Mouse (Mus musculus) neural tube, embryonic 14.5 days (tissue): ENCODE data around the gene Dnmt3a. TPM values are rescaled to one million over a fixed set of nuclear protein-coding genes. Genes with fewer than 3 reads are reported as not detected.

ENCODE experiments used
- ATAC-seq: fragments of 200-750 bp; cut with Nextera tagmentation; 2 replicates; pipeline ENCODE4 v1.8.0; 2017; ENCODE audit warnings: low read depth, mild to moderate bottlenecking, moderate TSS enrichment, moderate library complexity
- H3K27ac ChIP-seq: fragments of 300-500 bp; sonication (generic); 2 replicates; pipeline ENCODE4 v1.5.1; 2014; ENCODE audit warnings: low read depth, mild to moderate bottlenecking, control low read depth, low read length, moderate library complexity, mixed read lengths
- H3K27me3 ChIP-seq: fragments of 300-500 bp; sonication (generic); 2 replicates; pipeline ENCODE4 v1.6.1; 2014; ENCODE audit warnings: low read length; ENCODE audit not compliant: control insufficient read depth, insufficient read depth
- H3K36me3 ChIP-seq: fragments of 300-500 bp; sonication (generic); 2 replicates; pipeline ENCODE4 v1.6.1; 2014; ENCODE audit warnings: low read length, mixed read lengths; ENCODE audit not compliant: control insufficient read depth, insufficient read depth
- H3K4me1 ChIP-seq: fragments of 300-500 bp; sonication (generic); 2 replicates; pipeline ENCODE4 v1.6.1; 2014; ENCODE audit warnings: low read length; ENCODE audit not compliant: control insufficient read depth, insufficient read depth
- H3K4me2 ChIP-seq: fragments of 300-500 bp; sonication (generic); 2 replicates; pipeline ENCODE4 v1.6.1; 2014; ENCODE audit warnings: mild to moderate bottlenecking, low read depth, low read length, control low read depth
- H3K4me3 ChIP-seq: fragments of 300-500 bp; sonication (generic); 2 replicates; pipeline ENCODE4 v1.5.1; 2014; ENCODE audit warnings: low read depth, low read length, control low read depth, mixed read lengths
- H3K9ac ChIP-seq: fragments of 300-500 bp; sonication (generic); replicated peaks from 2 replicates; pipeline ENCODE4 v1.6.1; 2014; ENCODE audit warnings: low read depth, mild to moderate bottlenecking, control low read depth, low read length, mixed read lengths
- H3K9me3 ChIP-seq: fragments of 300-500 bp; sonication (generic); 2 replicates; pipeline ENCODE4 v1.6.1; 2016; ENCODE audit warnings: low read length; ENCODE audit not compliant: control insufficient read depth
- WGBS: fragments of 180-500 bp; shearing (Covaris S2); extraction: QIAGEN DNeasy Blood & Tissue Kit; methylation state at CpG from one replicate; pipeline ENCODE4 v1.1.7; 2014; 5-methylcytosine and 5-hydroxymethylcytosine counted together
- polyA plus RNA-seq: library from polyadenylated mRNA; unstranded; fragments of >200 nt; fragmentation: Nextera tagmentation; extraction: Ambion mirVana; gene quantifications from 2 replicates; pipeline ENCODE4 v1.2.1, GENCODE M21; 2014

Dnmt3a gene
- 53.4 and 57.1 TPM in 2 replicates for polyA plus RNA-seq

DNA sequence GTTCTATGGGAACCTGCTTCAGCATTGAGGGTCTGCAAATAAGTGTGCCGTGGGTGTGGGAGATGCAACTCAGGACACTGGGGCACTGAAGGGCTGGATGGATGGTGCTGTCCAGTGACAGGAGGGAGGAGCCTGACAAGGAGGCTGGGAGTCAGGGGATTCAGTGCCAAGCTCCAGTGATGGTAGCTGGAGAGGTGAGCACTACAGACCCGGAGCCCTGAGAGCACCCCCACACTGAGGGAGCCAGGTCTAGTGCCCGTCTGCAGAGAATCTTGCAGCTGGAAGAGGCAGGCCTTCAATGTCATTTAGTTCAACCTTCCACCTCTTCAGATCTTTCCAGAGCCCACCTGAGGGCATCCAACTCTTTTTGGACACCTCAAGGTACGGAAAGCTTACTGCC, at the start of gene Dnmt3a:
Gene Dnmt3a (plus strand): TSS at position 156 of the 400 bp plus-strand sequence.
- H3K4me1 ChIP-seq: peaks cover 23% of the 10 kb centered on the region
- peak; percentile 12; the same call in 1 of the 2 replicates for ATAC-seq
- no peaks in the 10 kb centered on the region for H3K9me3 ChIP-seq
- WGBS: 19% methylated on average over 4 of the region's 4 CpGs
- H3K9ac ChIP-seq: peak within 1 kb of the TSS; percentile 91
- no peaks in the 10 kb centered on the region for H3K36me3 ChIP-seq
- peak within 1 kb of the TSS; percentile 92 for H3K27ac ChIP-seq
- H3K4me2 ChIP-seq: peak within 1 kb of the TSS; percentile 72
- H3K27me3 ChIP-seq: no peaks in the 10 kb centered on the region
- H3K4me3 ChIP-seq: peak within 1 kb of the TSS; percentile 81

DNA sequence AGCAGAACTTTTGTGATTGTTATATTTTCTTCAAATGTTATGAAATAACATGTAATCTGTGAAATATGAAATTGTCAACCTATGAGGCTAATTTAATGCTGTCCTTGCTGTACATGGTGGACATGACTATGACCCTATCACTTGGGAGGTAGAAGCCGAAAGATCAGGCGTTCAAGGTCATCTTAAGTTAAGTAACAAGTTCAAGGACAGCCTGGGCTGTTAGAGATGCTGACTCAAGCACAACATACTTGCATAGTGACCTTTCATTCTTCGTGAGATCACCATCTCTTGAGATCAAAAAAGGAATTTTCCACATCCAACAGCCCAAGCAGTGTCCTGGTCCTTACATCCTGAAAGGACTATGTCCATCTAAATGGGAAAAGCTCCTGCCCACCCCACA, 49.6 kb upstream of the Dnmt3a start:
- no peaks in the 10 kb centered on the region for H3K9me3 ChIP-seq
- ATAC-seq: no peak
- no peak overlapping the region for H3K4me2 ChIP-seq
- no peak overlapping the region for H3K27ac ChIP-seq
- H3K4me3 ChIP-seq: no peak overlapping the region
- no peaks in the 10 kb centered on the region for H3K27me3 ChIP-seq
- 97% methylated on average over 3 of the region's 3 CpGs for WGBS
- no peaks in the 10 kb centered on the region for H3K4me1 ChIP-seq
- no peaks in the 10 kb centered on the region for H3K36me3 ChIP-seq
- no peak overlapping the region for H3K9ac ChIP-seq

DNA sequence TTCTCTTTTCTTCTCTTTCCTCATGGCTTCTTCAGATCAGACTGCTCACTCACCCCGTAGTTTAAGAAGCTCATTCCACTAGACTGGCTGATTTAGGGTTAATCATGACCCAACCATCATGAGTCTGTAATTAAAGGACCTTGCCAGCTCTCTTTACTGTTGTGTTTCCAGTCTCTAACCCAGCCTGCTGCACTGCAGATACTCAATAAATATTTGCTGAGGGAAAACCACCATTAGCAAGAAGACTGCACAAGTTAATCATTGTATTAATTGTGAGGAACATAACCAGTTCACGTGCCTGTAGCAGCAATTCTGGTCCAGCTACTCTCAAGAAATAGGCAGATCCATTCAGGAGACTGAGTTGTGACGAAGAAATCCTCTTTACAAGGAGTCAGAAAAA, 47.7 kb upstream of the Dnmt3a start:
- H3K4me3 ChIP-seq: no peak overlapping the region
- H3K4me2 ChIP-seq: no peak overlapping the region
- no peak for ATAC-seq
- no peaks in the 10 kb centered on the region for H3K27me3 ChIP-seq
- 87% methylated on average over 3 of the region's 3 CpGs for WGBS
- no peaks in the 10 kb centered on the region for H3K4me1 ChIP-seq
- H3K9ac ChIP-seq: no peak overlapping the region
- H3K27ac ChIP-seq: no peak overlapping the region
- no peaks in the 10 kb centered on the region for H3K36me3 ChIP-seq
- H3K9me3 ChIP-seq: no peaks in the 10 kb centered on the region

DNA sequence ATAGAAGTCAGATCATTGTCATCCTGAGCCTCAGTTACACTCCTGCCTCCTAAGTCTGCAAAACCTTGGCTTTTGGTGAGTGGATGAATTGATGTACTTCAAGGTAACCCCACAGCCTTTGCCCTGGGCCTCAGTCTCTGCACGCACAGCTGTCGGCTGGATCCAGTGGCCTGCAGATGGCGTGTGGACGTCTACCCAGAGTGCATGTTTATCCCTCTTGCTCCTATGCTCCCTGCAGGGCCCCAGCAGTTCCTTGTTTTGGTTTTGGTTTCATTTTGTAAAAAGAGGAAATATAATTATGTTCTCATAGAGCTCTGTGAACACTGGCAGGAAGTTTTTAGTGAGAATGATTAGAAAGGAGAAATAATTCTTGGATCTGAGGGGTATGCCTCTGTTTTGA, 46.4 kb upstream of the Dnmt3a start:
- Histone ChIP-seq H3K27ac (no peak overlapping the region), H3K4me2 (no peak overlapping the region), H3K27me3 (no peaks in the 10 kb centered on the region), H3K9ac (no peak overlapping the region), H3K36me3 (no peaks in the 10 kb centered on the region), H3K4me3 (no peak overlapping the region), H3K9me3 (no peaks in the 10 kb centered on the region), H3K4me1 (no peaks in the 10 kb centered on the region)
- ATAC-seq: no peak
- WGBS: 60% methylated on average over 4 of the region's 4 CpGs

DNA sequence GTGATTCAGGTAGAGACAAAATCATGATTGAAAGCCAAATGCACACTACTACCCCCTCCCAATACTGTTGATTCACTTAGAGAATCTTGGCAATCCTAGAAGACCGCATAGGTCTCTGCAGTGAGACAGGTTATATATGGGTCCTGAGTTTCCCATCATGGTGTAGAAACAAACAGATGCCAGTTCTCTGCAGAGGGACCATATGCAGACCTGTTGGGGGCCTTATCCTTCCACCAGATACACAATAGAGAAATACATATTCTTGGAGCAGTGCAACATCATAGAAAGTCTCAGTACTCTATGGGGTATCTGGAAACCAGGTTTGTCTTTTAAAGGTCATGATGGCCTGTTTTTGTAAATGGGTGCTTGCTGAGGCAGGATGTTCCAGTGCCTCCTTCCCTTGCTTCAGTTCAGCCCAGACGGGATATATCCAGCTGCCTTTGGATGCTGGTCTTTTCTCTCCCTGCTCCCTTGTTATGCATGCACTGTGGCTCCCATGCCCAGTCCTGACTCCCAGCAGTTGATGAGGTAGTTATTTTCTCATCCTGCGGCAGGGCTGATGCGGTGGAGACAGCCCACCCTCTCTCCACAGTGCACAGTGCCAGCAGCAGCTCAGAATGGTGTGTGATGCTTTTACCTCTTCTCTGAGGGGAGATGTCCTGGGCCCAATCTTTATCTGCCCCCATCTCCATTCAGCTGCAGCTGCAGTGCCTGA, 44.8 kb upstream of the Dnmt3a start:
- peak overlapping the region; percentile 10; the same call in 1 of the 2 replicates for H3K27ac ChIP-seq
- ATAC-seq: peak; percentile 84
- H3K36me3 ChIP-seq: no peaks in the 10 kb centered on the region
- no peaks in the 10 kb centered on the region for H3K4me1 ChIP-seq
- 58% methylated on average over 4 of the region's 4 CpGs for WGBS
- no peak overlapping the region for H3K9ac ChIP-seq
- H3K4me3 ChIP-seq: no peak overlapping the region
- no peaks in the 10 kb centered on the region for H3K27me3 ChIP-seq
- H3K9me3 ChIP-seq: no peaks in the 10 kb centered on the region
- no peak overlapping the region for H3K4me2 ChIP-seq

DNA sequence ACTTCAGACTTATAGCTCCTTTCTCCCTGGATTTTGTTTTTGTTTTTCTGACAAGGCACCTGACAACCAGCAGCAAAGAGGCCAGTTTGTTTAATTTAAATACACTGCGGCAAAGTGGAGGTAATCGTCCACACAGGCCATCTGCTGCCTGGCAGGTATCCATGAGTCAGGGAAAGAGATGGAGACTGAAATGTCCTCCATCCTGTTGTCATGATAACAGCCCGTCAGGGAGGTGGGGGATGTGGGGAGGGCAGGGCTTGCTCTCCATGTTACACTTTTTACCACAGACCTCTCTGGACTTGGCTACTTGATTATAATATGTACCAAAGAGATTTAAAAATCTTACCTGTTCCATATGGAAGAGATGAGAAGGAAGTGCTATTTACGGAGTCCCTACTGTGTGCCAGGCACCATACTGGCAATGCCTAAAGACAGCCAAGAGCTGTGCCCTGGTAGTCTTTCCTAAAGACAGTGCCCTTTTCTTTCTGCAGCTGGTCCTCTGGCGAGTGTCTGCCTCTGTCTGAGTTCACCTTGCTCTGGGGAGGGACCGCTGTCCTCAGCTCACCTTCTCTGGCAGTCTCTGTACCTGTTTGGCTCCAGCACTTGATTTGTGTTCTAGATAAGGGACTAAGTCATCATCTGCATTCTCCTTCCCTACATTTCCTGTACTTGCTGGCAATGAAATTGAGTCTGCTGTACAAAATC, 44.1 kb upstream of the Dnmt3a start:
- Histone ChIP-seq H3K4me2 (no peak overlapping the region), H3K27ac (peak overlapping the region; percentile 10; the same call in 1 of the 2 replicates), H3K36me3 (no peaks in the 10 kb centered on the region), H3K4me3 (no peak overlapping the region), H3K9me3 (no peaks in the 10 kb centered on the region), H3K9ac (no peak overlapping the region), H3K4me1 (no peaks in the 10 kb centered on the region), H3K27me3 (no peaks in the 10 kb centered on the region)
- peak; percentile 75; the same call in 1 of the 2 replicates for ATAC-seq
- WGBS: 69% methylated on average over 6 of the region's 6 CpGs

DNA sequence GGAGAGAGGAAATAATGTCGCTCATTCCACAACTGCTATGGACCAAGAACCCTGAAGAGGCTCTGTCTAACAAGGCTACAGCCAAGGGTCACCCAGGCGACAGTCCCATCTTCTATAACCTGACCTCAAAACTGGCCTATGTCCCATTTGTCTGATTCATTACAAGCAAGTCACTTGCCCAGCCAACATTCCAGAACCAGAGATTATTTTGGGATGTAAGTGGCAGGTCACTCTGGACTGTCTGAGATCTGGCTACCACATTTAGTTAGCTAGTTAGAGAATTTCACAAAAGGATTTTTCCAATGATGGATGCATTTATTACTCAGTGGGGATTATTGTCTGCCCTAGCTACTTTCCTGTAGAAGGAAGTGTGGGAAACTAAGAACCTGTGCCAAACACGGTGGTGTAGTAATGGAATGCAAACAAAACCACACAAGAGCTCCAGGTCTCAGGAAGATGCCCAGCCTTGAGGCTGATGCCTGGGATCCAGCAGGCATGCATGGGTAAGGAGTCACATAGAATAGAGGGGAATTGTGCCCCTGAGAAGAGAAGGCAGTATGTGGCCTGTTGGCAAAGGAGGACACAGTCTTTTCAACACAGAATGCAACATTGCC, 41.5 kb upstream of the Dnmt3a start:
- 86% methylated on average over 3 of the region's 3 CpGs for WGBS
- H3K27me3 ChIP-seq: no peaks in the 10 kb centered on the region
- no peak overlapping the region for H3K4me2 ChIP-seq
- H3K9me3 ChIP-seq: no peaks in the 10 kb centered on the region
- H3K4me1 ChIP-seq: no peaks in the 10 kb centered on the region
- H3K36me3 ChIP-seq: no peaks in the 10 kb centered on the region
- no peak overlapping the region for H3K27ac ChIP-seq
- H3K4me3 ChIP-seq: no peak overlapping the region
- no peak overlapping the region for H3K9ac ChIP-seq
- ATAC-seq: no peak

DNA sequence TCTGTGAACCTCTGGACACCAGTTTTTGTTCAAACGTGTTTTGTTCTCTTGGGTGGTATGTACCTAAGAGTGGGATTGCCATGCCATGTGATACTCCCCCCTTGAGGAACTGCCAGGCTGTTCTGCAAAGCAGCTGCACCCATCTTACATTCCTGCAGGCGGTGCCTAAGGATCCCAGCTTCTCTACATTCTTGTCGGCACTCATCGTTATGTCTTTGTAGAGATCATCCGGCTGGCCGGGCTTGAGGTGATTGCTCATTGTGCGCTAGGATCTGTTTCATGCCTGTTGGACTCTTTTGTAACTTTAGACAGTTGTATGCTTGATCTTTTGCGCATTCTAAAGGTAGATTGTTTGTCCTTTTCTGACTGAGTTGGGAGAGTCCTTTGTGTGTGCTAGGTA, 38.4 kb upstream of the Dnmt3a start:
- Histone ChIP-seq H3K27me3 (no peaks in the 10 kb centered on the region), H3K9ac (no peak overlapping the region), H3K36me3 (no peaks in the 10 kb centered on the region), H3K4me2 (no peak overlapping the region), H3K4me3 (no peak overlapping the region), H3K4me1 (no peaks in the 10 kb centered on the region), H3K9me3 (no peaks in the 10 kb centered on the region), H3K27ac (no peak overlapping the region)
- WGBS: 43% methylated on average over 8 of the region's 8 CpGs
- ATAC-seq: no peak

DNA sequence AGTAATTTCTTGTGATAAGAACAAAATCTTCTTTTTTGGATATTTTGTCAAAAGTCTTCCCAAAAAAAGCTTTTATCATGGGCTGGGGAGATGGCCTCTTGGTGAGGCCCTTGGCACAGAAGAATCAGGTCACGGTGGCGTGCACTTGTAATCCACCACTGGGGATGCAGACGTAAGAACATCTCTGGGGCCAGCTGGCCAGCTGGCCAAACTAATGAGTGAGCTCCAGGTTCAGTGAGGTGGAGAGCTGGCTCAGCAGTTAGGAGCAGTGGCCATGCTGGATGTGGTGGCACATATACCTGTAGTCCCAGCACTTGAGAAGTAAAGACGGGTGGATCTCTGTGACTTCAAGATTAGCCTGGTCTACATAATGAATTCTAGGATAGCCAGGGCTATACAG, 37.4 kb upstream of the Dnmt3a start:
- H3K4me2 ChIP-seq: no peak overlapping the region
- H3K27ac ChIP-seq: no peak overlapping the region
- H3K9ac ChIP-seq: no peak overlapping the region
- no peaks in the 10 kb centered on the region for H3K9me3 ChIP-seq
- no peaks in the 10 kb centered on the region for H3K4me1 ChIP-seq
- no peaks in the 10 kb centered on the region for H3K27me3 ChIP-seq
- 87% methylated on average over 4 of the region's 4 CpGs for WGBS
- ATAC-seq: no peak
- H3K4me3 ChIP-seq: no peak overlapping the region
- H3K36me3 ChIP-seq: no peaks in the 10 kb centered on the region; the same call in 1 of the 2 replicates
